Mouse (Mus musculus) brain, adult 2 months (tissue): ENCODE results near the gene Sgk1.

Experiments used
- DNase-seq: peaks from one replicate; pipeline ENCODE4 v3.0.0; 2011; ENCODE audit warnings: low read depth, low spot score

Sgk1 gene

GRCm38 (mm10) chr10:21882184-21883081 is at the start of gene Sgk1:
Sgk1 (plus strand) TSS chr10:21882184.
- peak; percentile 89 for DNase-seq

GRCm38 (mm10) chr10:21832282-21832681 is 49.7 kb upstream of the Sgk1 start:
- DNase-seq: peak; percentile 81

DNA sequence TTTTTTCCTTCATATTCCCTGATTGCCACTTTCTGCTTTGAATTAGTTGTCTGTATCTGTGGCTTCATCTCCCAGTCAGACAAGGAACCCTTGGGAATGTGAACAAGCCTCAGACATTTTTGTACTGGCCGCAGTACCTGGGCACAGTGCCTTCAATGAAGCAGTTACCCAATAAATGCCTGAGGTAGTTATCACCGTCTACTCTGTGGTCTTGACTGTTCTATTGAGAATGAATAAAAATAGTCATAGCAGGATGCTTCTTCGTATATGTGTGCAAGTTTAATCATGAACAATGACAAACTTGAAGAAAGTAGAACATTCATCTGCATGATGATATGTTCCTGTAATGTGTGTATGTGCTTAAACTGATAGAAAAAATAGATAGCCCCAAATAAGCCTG is 48.2 kb upstream of the Sgk1 start:
- DNase-seq: no peak

DNA sequence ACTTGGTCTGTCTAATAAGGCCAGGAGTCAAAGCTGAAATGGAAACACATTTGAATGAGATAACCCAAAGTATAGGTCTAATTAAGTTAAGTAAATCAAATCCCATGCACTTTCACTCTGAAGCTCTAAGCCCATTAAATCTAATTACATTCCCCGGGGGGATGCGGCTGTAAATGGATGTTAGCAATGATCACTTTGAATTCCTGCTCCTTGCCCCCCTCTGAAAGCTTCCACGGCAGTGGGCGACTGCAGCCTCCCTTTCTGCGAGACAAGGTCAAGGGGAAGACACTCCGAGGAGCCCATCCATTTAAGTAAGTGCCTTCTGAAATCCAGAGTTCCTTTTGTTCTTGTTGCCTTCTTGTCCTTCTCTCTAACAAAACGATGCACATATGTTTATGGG is 46.9 kb upstream of the Sgk1 start:
- DNase-seq: no peak

GRCm38 (mm10) chr10:21839248-21840155 is 42.5 kb upstream of the Sgk1 start:
- peak; percentile 37 for DNase-seq

DNA sequence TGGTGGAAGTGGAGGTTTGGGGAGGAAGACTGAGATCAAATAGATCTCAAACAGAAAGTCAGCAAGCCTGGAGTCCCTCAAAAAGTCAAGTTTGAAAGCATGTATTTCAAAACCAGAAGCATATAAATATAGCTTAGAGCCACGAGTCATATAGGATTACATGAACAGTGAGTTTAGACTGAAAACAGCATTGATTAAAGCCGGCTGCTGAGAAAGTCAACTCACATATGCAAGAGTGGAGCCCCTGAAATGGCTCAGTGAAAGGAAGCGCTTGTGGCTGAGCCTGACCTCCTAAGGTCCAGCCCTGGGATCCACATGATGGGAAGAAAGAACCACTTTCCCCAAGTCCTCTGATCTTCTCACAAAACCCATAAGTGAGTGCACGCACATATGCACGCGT is 38.7 kb upstream of the Sgk1 start:
- DNase-seq: no peak

DNA sequence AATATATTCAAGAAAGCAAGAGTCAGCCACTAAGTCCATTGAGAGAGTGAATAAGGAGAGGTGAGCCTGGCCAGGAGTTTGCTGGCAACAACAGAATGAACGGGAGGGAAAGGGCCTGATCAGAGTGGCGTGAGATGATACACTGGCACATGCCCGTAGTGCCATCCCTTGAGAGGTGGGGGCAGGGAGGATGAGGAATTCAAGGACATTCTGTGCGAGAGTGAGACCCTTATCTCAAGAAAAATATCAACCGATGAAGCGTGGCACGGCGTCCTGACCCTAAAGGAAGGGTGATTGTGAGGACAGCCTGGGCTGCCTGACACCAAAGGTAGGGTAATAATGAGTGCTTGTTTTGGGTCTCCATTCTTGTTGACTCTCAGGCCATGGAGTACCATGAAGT is 38.1 kb upstream of the Sgk1 start:
- no peak for DNase-seq

DNA sequence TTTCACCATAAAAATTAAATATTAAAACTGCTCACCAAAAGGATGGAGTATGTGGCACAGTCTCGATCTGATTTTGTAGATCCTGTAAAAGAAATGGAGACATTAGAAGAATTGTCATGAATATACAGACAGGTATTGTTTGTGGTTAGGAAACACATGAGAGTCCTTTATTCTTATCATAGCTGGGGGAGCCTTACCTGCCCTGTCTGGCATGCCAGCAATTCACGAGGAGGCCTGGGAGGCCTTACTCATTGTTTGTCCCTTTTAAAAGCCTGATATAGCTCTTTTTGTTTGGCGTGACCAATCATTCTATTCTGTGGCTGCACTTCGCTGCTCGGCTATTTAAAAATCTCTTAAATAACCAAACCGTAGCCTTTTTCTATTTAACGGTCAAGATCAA is 37.6 kb upstream of the Sgk1 start:
- no peak for DNase-seq

GRCm38 (mm10) chr10:21845601-21846282 is 36.2 kb upstream of the Sgk1 start:
- no peak for DNase-seq

DNA sequence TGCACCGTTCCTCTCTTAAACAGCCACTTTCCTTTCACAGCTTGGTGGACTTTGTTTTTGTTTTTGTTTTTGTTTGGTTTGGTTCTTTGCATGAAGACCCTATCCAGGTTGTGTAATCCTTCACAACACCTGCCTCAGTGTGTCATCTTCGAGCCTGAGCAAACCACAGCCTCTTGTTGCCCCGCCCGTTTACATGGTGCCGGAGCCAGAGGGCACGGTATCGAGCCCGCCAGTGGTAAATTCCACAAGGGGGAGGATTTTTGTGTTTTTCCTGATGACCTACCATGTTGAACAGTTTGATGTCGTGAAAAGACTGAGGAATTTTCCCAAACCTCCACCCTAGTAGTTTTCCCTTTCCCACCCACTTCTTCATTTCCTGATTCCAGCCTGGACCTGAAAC is 35.6 kb upstream of the Sgk1 start:
- no peak for DNase-seq

DNA sequence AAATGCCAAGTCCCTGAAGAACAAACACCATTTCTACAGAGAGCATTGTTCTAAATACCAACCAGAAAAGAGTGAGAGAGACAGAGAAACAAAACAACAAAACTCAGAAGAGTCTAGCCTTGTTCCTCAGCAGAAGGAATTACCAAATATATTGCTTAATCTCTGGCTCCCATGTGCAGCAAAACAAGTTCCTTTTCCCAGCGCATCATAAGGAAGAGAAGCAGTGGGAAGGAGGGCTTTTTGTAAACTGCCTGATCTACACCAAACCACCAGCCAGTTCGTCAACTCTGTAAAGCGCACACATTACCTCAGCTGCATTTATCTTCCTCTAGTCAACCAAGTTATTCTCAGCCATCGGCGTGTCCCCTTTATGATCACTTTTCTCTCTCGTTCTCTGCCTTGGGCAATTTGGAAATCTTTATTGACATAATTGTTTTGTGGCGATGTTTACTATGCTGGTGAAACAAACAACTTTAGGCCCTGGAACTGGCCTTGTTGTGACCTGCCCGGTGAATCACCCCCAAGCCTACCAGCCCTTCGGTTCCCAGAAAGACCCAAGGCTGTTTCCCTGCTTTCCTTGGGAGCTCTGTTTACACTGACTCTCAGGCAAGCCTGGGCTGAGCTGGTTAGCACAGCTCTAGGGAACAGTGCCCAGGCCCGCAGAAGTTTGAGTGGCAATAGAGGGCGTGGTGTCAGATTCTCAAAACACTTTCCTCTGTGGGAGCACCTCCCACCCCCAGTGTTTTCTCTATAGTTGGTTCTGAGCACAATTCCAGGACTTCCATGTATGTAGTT is 34.8 kb upstream of the Sgk1 start:
- DNase-seq: no peak

GRCm38 (mm10) chr10:21847931-21848670 is 33.9 kb upstream of the Sgk1 start:
- no peak for DNase-seq

GRCm38 (mm10) chr10:21849251-21849650 is 32.7 kb upstream of the Sgk1 start:
- no peak for DNase-seq

DNA sequence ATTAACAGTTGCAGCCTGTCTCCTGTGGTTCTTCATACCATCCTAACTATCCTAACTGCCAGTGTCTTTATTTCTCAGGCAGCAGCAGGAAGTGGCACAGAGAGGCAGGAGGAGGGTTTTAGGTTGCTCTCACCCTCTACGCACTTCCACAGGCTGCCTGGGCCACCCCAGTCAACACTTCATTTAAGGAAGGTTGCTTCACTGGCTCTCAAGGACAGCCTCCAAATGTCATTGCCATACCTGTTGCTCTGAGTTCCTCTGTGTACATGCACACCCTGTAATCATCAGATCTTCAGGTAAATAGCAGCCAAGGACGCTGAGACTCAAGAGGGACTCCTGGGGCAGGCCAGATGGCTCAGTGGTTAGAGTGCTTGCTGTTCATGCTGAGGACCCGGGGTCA is 31.7 kb upstream of the Sgk1 start:
- DNase-seq: no peak

DNA sequence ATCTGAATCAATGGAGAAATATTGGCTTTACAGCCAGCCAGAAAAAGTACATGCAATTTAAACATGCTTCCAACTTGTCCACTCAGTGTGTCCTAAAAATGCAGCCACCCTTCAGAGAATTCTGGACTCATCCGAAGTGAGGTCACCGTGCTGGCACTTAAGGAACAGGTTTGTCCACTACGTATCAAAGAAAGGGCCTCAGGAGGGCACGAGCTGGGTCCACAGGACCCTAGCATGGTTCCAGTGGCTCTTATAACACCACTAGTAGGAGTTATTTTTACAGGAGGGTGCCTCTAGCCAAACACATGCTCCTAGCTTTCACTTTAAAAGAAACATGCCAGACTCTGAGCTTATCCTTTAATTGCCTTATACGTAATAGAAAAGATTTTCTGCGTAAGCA is 28.9 kb upstream of the Sgk1 start:
- DNase-seq: no peak

GRCm38 (mm10) chr10:21853566-21854328 is 28.2 kb upstream of the Sgk1 start:
- peak; percentile 60 for DNase-seq

DNA sequence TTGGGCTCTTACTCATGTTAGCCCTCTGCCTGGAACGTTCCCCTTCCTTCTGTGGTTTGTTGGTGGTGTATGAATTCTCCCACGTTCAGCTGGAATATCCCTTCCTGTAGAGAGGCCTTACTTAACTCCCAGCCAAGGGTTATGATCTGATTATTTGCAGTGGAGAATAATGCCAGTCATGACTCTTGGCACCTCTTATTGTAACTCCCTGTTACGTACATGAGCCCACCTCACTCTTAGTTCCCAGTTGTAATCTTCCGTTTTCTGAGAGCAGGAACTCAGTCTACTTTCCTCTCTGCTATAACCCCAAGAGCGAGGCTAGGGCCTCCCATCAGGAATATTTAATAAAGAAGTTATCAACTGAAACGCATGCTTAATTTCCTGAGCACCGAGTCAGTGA is 26.6 kb upstream of the Sgk1 start:
- no peak for DNase-seq

DNA sequence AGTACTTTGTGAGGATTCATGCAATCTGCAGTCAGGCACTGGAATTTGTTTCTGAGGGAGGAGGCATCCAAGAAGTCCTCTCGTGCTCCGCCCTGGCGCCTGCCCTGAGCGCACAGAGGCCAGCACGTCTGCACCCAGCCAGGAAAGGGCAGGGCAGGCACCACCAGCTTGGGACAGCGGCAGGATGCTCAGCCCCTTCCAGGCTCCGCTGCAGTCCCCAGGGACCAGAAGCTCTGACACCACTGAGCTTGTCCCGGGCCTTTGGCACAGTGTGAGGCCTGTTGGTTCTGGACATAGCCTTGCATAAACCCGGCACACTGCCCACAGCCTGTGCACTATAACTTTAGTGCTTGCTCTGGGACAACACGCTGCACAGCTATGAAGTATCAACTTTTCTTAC is 24.3 kb upstream of the Sgk1 start:
- no peak for DNase-seq

- DNase-seq: no peak
These were observed 23.5 kb upstream of the Sgk1 start for GRCm38 (mm10) chr10:21858437-21858974.
